Mouse (Mus musculus): Measurements from ENCODE around the gene Wbp2.

DNA sequence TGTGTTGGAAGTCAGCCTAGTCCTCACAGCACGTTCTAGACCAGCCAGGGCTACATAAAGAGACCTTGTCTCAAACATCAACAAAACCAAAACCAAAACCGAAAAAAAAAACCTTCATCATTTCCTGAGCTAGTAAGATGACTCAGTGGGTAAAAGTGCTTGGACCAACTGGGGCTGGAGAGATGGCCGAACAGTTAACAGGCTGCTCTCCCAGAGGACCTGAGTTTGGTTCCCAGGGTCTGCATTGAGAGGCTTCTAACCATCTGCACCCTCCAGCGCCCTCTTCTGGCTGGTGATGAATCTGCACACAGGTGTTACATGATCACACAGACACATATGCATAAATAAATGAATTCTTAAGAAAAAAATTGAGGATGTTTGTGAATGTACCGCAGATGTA, 15.3 kb downstream of the Wbp2 start:
- no peak for TF ChIP-seq EP300 (IDR thresholded peaks at IDR 0.05; ENCODE audit: low read depth)
- peak; percentile 72 for TF ChIP-seq CTCF (IDR thresholded peaks at IDR 0.05; ENCODE audit: low read depth)
